Mouse (Mus musculus): ENCODE measurements around the gene Msl2. TPM values are rescaled to one million over a fixed set of nuclear protein-coding genes. Genes with fewer than 3 reads are reported as not detected.

Gene Msl2
- total RNA-seq, 2 experiments from 2014 or later, result 58.8 to 61.2 TPM

- DNase-seq (ENCODE audit: low spot score in 2 of 2), result peak; percentile 99
- intact Hi-C loops (cut with DNase I), result loop anchor here (1.0 to 10.0 kb wide), 3 partner anchors 39 to 431 kb away; partner anchors contain the start of genes Pccb and Ppp2r3a
Observed at GRCm38 (mm10) chr9:101073041-101073986, 587 bp upstream of the Msl2 start.

- intact Hi-C loops (cut with DNase I), result loop anchor here (5.0 to 10.0 kb wide), 2 partner anchors 83 to 180 kb away; partner anchors contain the start of gene Ppp2r3a
- peak; percentile 84 to 86 for DNase-seq (ENCODE audit: low spot score in 2 of 2)
Observed at GRCm38 (mm10) chr9:101074332-101075021, 576 bp downstream of the Msl2 start.

- no peak for DNase-seq (ENCODE audit: low spot score in 2 of 2)
- intact Hi-C loops (cut with DNase I), result loop anchor here (5.0 to 10.0 kb wide), 2 partner anchors 82 to 180 kb away; partner anchors contain the start of gene Ppp2r3a
Observed at GRCm38 (mm10) chr9:101075091-101075581, 1.2 kb downstream of the Msl2 start.

- intact Hi-C loops (cut with DNase I), result loop anchor here (5.0 to 10.0 kb wide), 2 partner anchors 82 to 179 kb away; partner anchors contain the start of gene Ppp2r3a
- DNase-seq (ENCODE audit: low spot score in 2 of 2), result no peak
Observed at GRCm38 (mm10) chr9:101075694-101076093, 1.8 kb downstream of the Msl2 start.

GRCm38 (mm10) chr9:101076095-101076875 is 2.4 kb downstream of the Msl2 start:
- peak in 1 of 2 experiments; percentile 28 for DNase-seq (ENCODE audit: low spot score in 2 of 2)
- intact Hi-C loops (cut with DNase I), result loop anchor here (5.0 to 10.0 kb wide), 2 partner anchors 81 to 179 kb away; partner anchors contain the start of gene Ppp2r3a

- intact Hi-C loops (cut with DNase I), result loop anchor here (5.0 to 10.0 kb wide), 2 partner anchors 80 to 177 kb away; partner anchors contain the start of gene Ppp2r3a
- DNase-seq (ENCODE audit: low spot score in 2 of 2), result no peak
Observed at GRCm38 (mm10) chr9:101077486-101077885, 3.6 kb downstream of the Msl2 start.

- DNase-seq (ENCODE audit: low spot score in 2 of 2), result no peak
- intact Hi-C loops (cut with DNase I), result loop anchor here (5.0 to 10.0 kb wide), 2 partner anchors 79 to 176 kb away; partner anchors contain the start of gene Ppp2r3a
Observed at GRCm38 (mm10) chr9:101078579-101078978, 4.7 kb downstream of the Msl2 start.

- no peak for DNase-seq (ENCODE audit: low spot score in 2 of 2)
- intact Hi-C loops (cut with DNase I), result no loop called here
Observed at GRCm38 (mm10) chr9:101080046-101080685, 6.3 kb downstream of the Msl2 start.

GRCm38 (mm10) chr9:101083728-101084127 is 9.8 kb downstream of the Msl2 start:
- peak in 1 of 2 experiments; percentile 80 for DNase-seq (ENCODE audit: low spot score in 2 of 2)

GRCm38 (mm10) chr9:101095425-101095824 is 21.5 kb downstream of the Msl2 start:
- intact Hi-C loops (cut with DNase I), result no loop called here
- DNase-seq (ENCODE audit: low spot score in 2 of 2), result no peak

More at GRCm38 (mm10) chr9:101083728-101084127, 9.8 kb downstream of the Msl2 start:
- intact Hi-C loops (cut with DNase I), result no loop called here

- intact Hi-C loops (cut with DNase I), result no loop called here
- DNase-seq (ENCODE audit: low spot score in 2 of 2), result no peak
Observed at GRCm38 (mm10) chr9:101096461-101096860, 22.6 kb downstream of the Msl2 start.

- no peak for DNase-seq (ENCODE audit: low spot score in 2 of 2)
- intact Hi-C loops (cut with DNase I), result no loop called here
Observed at GRCm38 (mm10) chr9:101097542-101097941, 23.6 kb downstream of the Msl2 start.

GRCm38 (mm10) chr9:101099445-101099844 is 25.5 kb downstream of the Msl2 start:
- intact Hi-C loops (cut with DNase I), result no loop called here
- DNase-seq (ENCODE audit: low spot score in 2 of 2), result no peak

GRCm38 (mm10) chr9:101100163-101100562 is 26.3 kb downstream of the Msl2 start:
- DNase-seq (ENCODE audit: low spot score in 2 of 2), result no peak
- intact Hi-C loops (cut with DNase I), result no loop called here

GRCm38 (mm10) chr9:101101547-101101946 is 27.6 kb downstream of the Msl2 start:
- intact Hi-C loops (cut with DNase I), result no loop called here
- no peak for DNase-seq (ENCODE audit: low spot score in 2 of 2)

- intact Hi-C loops (cut with DNase I), result no loop called here
- no peak for DNase-seq (ENCODE audit: low spot score in 2 of 2)
Observed at GRCm38 (mm10) chr9:101102288-101102687, 28.4 kb downstream of the Msl2 start.

- no peak for DNase-seq (ENCODE audit: low spot score in 2 of 2)
- intact Hi-C loops (cut with DNase I), result no loop called here
Observed at GRCm38 (mm10) chr9:101104931-101105330, 31.0 kb downstream of the Msl2 start.

GRCm38 (mm10) chr9:101105735-101106134 is 31.8 kb downstream of the Msl2 start:
- intact Hi-C loops (cut with DNase I), result no loop called here
- no peak for DNase-seq (ENCODE audit: low spot score in 2 of 2)

Data from left cerebral cortex, postnatal 25 days (tissue).